In genomic region chr9:29202196-29202595, GRCm38 (mm10) we compare ENCODE assay signal across 10 mouse cellular contexts.
DNase-seq lines count a peak whose midpoint lies in the region; ATAC-seq lines count a peak whose summit lies in the region.
"Had no signal": no experiment of that assay in that cellular context is flagged by ENCODE, and none has a peak within 500 bp of the region (broad histone marks: within the 10 kb centered on the region; RNA-seq: fewer than 3 reads in every experiment).

No protein-coding gene starts in this region.

- H3K4me3 ChIP-seq in midbrain, embryonic 13.5 days (replicated peaks), result no peak overlapping the region
- no peak overlapping the region for H3K4me3 ChIP-seq in midbrain, embryonic 16.5 days (ENCODE audit: low read depth, low read length)
- H3K4me3 ChIP-seq: embryonic facial prominence, embryonic 13.5 days; myocyte had no signal

- H3K4me1 ChIP-seq in midbrain, embryonic 13.5 days (replicated peaks), result peaks cover 17% of the 10 kb centered on the region
- H3K4me1 ChIP-seq in midbrain, embryonic 16.5 days (ENCODE audit: control insufficient read depth, insufficient read depth, low read length), result peaks cover 22% of the 10 kb centered on the region

- no peaks in the 10 kb centered on the region for H3K36me3 ChIP-seq in midbrain, embryonic 13.5 days
- no peaks in the 10 kb centered on the region for H3K36me3 ChIP-seq in midbrain, embryonic 16.5 days (ENCODE audit: control insufficient read depth, insufficient read depth, low read length)
- H3K36me3 ChIP-seq: embryonic facial prominence, embryonic 13.5 days had no signal

- WGBS in midbrain, embryonic 13.5 days, result 21% methylated on average over 2 of the region's 2 CpGs
- WGBS in midbrain, embryonic 16.5 days, result 16% methylated on average over 2 of the region's 2 CpGs

- intact Hi-C loops in heart, postnatal 25 days (cut with DNase I), result loop anchor here (5.0 to 10.0 kb wide), 2 partner anchors 205 to 383 kb away; no protein-coding TSS in a partner anchor
- intact Hi-C loops in heart, postnatal 14 days (cut with DNase I), result loop anchor here (5.0 to 10.0 kb wide), 3 partner anchors 383 to 937 kb away; no protein-coding TSS in a partner anchor

- DNase-seq in heart, adult 18-20 months, result peak; percentile 6 to 26
- DNase-seq in heart, postnatal 25 days (ENCODE audit: low spot score), result no peak
- peak; percentile 5 to 9 for DNase-seq in heart, postnatal 14 days
- DNase-seq in right cerebral cortex, adult 2 months (ENCODE audit: low spot score in 2 of 2), result peak; percentile 47 to 62
- DNase-seq in urinary bladder, postnatal 14 days (ENCODE audit: low spot score), result no peak
- DNase-seq: spleen, adult 18-20 months had no signal

- H3K4me2 ChIP-seq in midbrain, embryonic 13.5 days (replicated peaks), result no peak overlapping the region
- no peak overlapping the region for H3K4me2 ChIP-seq in midbrain, embryonic 16.5 days (ENCODE audit: low read length)
- H3K4me2 ChIP-seq: embryonic facial prominence, embryonic 13.5 days had no signal

- H3K27me3 ChIP-seq in midbrain, embryonic 13.5 days, result no peaks in the 10 kb centered on the region
- H3K27me3 ChIP-seq in midbrain, embryonic 16.5 days (ENCODE audit: control insufficient read depth, insufficient read depth, low read depth, low read length), result no peaks in the 10 kb centered on the region
- H3K27me3 ChIP-seq: embryonic facial prominence, embryonic 13.5 days had no signal

- H3K27ac ChIP-seq in midbrain, embryonic 13.5 days, result no peak overlapping the region
- no peak overlapping the region for H3K27ac ChIP-seq in midbrain, embryonic 16.5 days (ENCODE audit: low read length)
- H3K27ac ChIP-seq: embryonic facial prominence, embryonic 13.5 days had no signal

- H3K9ac ChIP-seq in midbrain, embryonic 13.5 days (replicated peaks), result no peak overlapping the region
- H3K9ac ChIP-seq in midbrain, embryonic 16.5 days (ENCODE audit: low read depth, low read length), result no peak overlapping the region
- H3K9ac ChIP-seq: embryonic facial prominence, embryonic 13.5 days had no signal

- H3K9me3 ChIP-seq in midbrain, embryonic 13.5 days, result no peaks in the 10 kb centered on the region
- no peaks in the 10 kb centered on the region for H3K9me3 ChIP-seq in midbrain, embryonic 16.5 days (replicated peaks; ENCODE audit: control insufficient read depth, low read length, poor library complexity, severe bottlenecking)
- H3K9me3 ChIP-seq: embryonic facial prominence, embryonic 13.5 days had no signal

- 0 out of 2 replicates have a peak, but pooled peaks have one; percentile 27 for ATAC-seq in midbrain, embryonic 13.5 days
- ATAC-seq in midbrain, embryonic 16.5 days, result no peak

Comparison
In these comparisons a context has a peak if more than half of its experiments do, and no peak if none do; other contexts are left out.
1. DNase-seq: peak in heart, adult 18-20 months (2 of 2), heart, postnatal 14 days (2 of 2) and right cerebral cortex, adult 2 months (2 of 2); none in heart, postnatal 25 days (single experiment) and urinary bladder, postnatal 14 days (single experiment).